Mouse (Mus musculus): ENCODE data around the gene Casc1.

DNA sequence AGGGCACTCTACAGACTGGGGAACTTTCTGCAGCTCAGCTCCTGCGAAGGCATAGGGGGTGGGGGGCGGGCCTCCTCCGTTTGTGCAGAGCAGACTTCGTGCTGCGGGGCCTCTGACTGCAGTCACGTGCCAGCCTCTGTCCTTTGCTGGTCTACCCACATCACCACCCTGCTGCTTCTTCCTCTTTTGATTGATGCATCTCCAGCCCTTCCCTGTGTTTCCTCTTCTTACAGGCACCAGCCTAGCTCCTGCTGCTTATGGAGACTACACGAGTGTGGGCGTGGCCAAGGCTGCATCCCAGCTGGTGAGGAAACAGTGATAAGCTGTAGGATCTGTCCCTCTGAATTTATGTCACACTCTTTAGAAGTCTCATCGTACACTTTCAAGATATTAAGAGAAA is 61.8 kb downstream of the Casc1 start:
- TF ChIP-seq CTCF (IDR thresholded peaks at IDR 0.05; ENCODE audit: borderline replicate concordance, extremely low read depth, insufficient read depth, insufficient read length) (no peak), POLR2A (IDR thresholded peaks at IDR 0.05; ENCODE audit: borderline replicate concordance, extremely low read depth, insufficient read depth, insufficient read length, poor library complexity, severe bottlenecking) (no peak)

Measured in brain, embryonic 14.5 days (tissue).